Mouse (Mus musculus) gastrocnemius, postnatal 25 days (tissue): ENCODE measurements around the gene Ap2a2. TPM values are rescaled to one million over a fixed set of nuclear protein-coding genes. Genes with fewer than 3 reads are reported as not detected.
"Not testable (repeated sequence)": the region's sequence is repeated elsewhere in the genome, so short reads cannot be mapped to it uniquely, and the experiment has no call there.

Experiments
- DNase-seq: peaks from one replicate; pipeline ENCODE4 v3.0.0; 2022
- microRNA-seq, 2 experiments: library from miRNA; unstranded; fragments of <30 nt; microRNA quantifications; one replicate each; pipeline ENCODE4 v1.2.0; 2021; ENCODE audit warnings: borderline replicate concordance in 2 of 2
- total RNA-seq, 2 experiments: library from RNA; stranded (reverse); gene quantifications; 1 replicate in 1 of 2; 2 replicates in 1 of 2; pipeline ENCODE4 v1.2.3; 2021

The Ap2a2 gene
- total RNA-seq, 2 experiments from 2014 or later, result 42.9 to 45.5 TPM

DNA sequence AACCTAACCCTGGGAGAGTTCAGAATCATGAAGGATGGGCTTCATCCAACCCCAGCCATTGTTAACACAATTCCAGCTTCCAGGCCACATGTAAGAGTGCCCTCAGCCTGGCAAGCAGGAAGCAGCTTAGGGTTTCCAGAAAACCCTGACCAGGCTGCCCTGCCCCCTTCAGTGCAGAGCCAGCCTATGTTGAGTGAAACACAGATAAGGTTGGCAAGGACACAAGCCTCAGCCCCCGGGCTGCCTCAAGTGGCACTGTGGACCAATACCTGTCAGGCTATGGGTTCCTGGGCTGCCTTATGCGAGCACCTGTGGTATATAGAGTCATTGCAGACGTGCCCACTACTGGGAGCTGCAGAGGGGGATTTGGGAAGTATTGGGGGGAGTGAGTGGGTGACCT, 99.5 kb downstream of the Ap2a2 start:
- DNase-seq, result no peak

DNA sequence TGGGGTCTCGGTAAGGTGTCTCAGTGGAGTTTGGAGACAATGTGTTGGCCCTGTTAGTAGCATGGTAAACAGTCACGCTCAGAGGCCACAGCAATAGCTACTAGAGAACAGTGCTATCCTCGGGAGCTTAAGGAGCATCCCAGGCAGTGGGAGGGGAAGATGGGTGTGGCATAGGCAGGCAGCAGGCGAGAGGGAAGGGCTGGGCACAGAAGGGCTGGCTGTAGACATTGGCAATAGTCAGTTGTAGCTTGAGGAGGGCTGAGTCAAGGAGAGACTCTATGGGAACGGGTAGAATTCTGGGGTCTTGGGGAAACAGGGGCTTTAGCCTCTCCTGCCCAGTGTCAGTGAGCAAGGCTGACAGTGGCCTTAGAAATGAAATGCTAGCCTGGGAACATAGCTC, 100.2 kb downstream of the Ap2a2 start:
- DNase-seq, result no peak

DNA sequence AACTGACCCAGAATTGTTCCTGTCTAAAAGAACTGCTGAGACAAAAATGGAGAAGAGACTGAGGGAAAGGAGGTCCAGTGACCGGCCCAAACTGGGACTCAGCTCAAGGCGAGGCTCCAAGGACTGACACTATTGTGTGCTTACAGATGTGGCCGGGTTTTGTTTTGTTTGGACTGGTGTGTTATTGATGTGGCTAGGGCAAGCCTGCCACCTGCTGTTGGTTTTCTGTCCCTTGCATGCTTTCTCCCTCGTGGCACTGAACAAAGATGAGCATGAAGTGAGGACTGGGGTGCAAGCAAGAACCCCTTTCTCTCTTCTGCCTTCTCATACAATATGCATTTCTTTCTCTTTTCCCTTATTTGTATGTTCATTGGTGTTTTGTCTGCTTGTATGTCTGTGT, 104.2 kb downstream of the Ap2a2 start:
- no peak for DNase-seq

DNA sequence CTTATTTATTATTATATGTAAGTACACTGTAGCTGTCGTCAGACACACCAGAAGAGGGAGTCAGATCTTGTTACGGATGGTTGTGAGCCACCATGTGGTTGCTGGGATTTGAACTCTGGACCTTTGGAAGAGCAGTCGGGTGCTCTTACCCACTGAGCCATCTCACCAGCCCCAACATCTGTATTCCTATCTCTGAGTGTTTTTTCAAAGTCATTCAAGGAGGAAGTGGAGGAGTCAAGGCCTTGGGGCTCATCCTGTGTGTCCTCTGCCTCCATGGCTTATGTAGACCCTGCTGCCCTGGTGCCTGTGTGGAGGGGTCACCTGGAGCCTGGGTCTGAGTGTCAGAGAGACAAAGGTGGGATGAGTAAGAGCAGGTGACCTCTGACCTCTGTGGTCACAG, 107.1 kb downstream of the Ap2a2 start:
- DNase-seq, result not testable (repeated sequence)

DNA sequence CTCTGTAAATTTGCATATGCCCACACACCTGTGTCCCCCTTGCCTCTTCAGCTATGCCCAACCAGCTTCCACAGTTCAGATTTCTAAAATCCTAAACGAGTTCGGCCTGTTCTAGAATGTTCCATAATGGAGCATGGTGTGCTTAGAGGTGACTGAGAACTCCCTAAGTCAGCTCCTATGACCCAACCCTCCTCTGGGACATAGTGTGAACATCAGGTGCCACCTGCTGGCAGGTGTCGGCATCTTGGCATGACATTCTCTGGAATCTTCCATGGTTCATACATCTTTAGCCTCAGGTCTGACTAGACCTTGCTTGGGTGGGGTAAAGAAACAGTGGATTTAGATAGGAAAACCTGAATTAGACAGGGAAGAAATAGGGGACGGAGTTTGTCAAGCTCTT, 109.0 kb downstream of the Ap2a2 start:
- no peak for DNase-seq

DNA sequence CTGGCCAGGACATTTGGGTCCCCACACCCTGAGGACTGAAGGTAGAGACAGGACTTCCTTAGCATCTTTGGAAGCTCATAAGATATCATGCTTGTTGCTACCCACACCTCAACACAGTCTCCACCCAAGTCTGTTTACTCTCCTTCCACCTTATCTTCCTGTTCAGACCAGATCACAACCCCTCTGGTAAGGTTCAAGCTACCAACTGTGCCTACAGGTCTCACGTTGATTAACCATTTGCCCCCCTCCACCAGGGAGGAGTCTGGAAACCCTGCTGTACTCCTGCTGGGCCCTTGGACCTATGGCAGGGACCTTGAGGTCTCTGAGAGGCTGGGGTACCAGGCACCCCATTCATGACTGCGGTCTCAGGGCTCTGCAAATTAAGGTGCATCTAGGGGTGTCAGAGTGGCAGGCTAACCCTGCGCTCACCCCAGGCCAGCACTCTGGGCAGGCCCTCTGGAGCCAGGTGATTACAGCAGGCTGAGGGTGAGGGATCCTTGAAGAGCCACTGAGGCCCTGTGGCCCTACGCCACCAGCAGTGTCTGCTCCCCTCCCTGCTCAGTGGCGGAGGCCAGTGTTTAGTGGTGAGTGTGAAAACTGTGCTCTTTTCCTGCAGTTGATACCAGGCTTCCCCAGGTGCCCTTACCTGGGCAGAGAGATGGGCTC, 109.8 kb downstream of the Ap2a2 start:
- no peak for DNase-seq

DNA sequence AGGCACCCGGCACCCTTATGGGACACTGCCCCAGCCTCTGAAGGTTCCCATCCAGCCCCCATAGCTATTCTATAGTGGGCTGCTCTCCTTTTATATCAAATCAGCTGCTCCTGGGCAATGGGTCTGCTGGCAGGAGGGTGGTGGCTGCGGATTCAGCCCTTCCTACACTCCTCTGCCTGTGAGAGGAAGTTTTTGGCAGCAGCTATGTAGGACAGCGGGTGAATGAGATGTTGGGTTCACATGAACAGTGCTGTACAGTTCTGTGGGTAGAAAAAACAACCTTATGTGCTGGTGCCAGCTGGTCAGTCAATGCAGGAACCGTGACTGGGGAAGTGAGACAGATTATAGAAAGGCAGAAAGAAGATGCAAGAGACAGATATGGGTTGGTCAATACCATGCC, 116.9 kb downstream of the Ap2a2 start:
- no peak for DNase-seq

Small RNA genes lying within 50 kb of the gene (microRNA-seq; reads per million reads assigned to microRNA genes)
- gene Mir7063, result 0.26 to 0.74 reads per million in 2 experiments

Other genes starting within 250 kb of the Ap2a2 start
- 10 to 100 TPM; 11.2 to 11.7 TPM for gene Deaf1, start 234.5 kb upstream of the Ap2a2 start, total RNA-seq
- 10 to 100 TPM; 11.0 to 11.5 TPM for gene Tmem80, start 234.4 kb upstream of the Ap2a2 start, total RNA-seq
- gene Eps8l2, start 223.3 kb upstream of the Ap2a2 start, total RNA-seq, result 1 to 10 TPM; 1.5 to 2.1 TPM
- 10 to 100 TPM; 78.9 to 91.3 TPM for gene Taldo1, start 170.0 kb upstream of the Ap2a2 start, total RNA-seq
- gene Gatd1, start 148.0 kb upstream of the Ap2a2 start, total RNA-seq, result 1 to 10 TPM; 5.2 to 6.7 TPM
- under 1 TPM; 0.38 to 0.75 TPM for gene Cend1, start 132.7 kb upstream of the Ap2a2 start, total RNA-seq
- 10 to 100 TPM; 17.1 to 32.9 TPM for gene Slc25a22, start 124.3 kb upstream of the Ap2a2 start, total RNA-seq
- under 1 TPM; 0.18 to 0.75 TPM for gene Pidd1, start 118.1 kb upstream of the Ap2a2 start, total RNA-seq
- 100 to 1,000 TPM; 531 to 541 TPM for gene Rplp2, start 114.8 kb upstream of the Ap2a2 start, total RNA-seq
- 100 to 1,000 TPM; 265 to 357 TPM for gene Pnpla2, start 107.0 kb upstream of the Ap2a2 start, total RNA-seq
- gene Cracr2b, start 101.1 kb upstream of the Ap2a2 start, total RNA-seq, result 1 to 10 TPM; 3.9 to 7.0 TPM
- 10 to 100 TPM; 67.7 to 87.4 TPM for gene Cd151, start 94.8 kb upstream of the Ap2a2 start, total RNA-seq
- 10 to 100 TPM; 55.2 to 56.0 TPM for gene Polr2l, start 87.0 kb upstream of the Ap2a2 start, total RNA-seq
- gene Tspan4, start 86.9 kb upstream of the Ap2a2 start, total RNA-seq, result 10 to 100 TPM in 1 of 2 experiments, 1 to 10 TPM in 1; 5.6 to 16.5 TPM
- 10 to 100 TPM; 14.5 to 18.4 TPM for gene Chid1, start 22.3 kb upstream of the Ap2a2 start, total RNA-seq
- not detected for gene Muc6, start 93.1 kb downstream of the Ap2a2 start, total RNA-seq
- under 1 TPM in 1 of 2 experiments, not detected in 1; 0.10 TPM for gene Muc2, start 128.2 kb downstream of the Ap2a2 start, total RNA-seq
- gene Muc5ac, start 226.8 kb downstream of the Ap2a2 start, total RNA-seq, result not detected